Mouse (Mus musculus): Measurements from ENCODE around the gene Slc26a1. TPM values are rescaled to one million over a fixed set of nuclear protein-coding genes. Genes with fewer than 3 reads are reported as not detected.
"Not testable (repeated sequence)": the region's sequence is repeated elsewhere in the genome, so short reads cannot be mapped to it uniquely, and the experiment has no call there.

Gene Slc26a1
- polyA plus RNA-seq, 1 experiment from 2014 or later, result 2.2 TPM

DNA sequence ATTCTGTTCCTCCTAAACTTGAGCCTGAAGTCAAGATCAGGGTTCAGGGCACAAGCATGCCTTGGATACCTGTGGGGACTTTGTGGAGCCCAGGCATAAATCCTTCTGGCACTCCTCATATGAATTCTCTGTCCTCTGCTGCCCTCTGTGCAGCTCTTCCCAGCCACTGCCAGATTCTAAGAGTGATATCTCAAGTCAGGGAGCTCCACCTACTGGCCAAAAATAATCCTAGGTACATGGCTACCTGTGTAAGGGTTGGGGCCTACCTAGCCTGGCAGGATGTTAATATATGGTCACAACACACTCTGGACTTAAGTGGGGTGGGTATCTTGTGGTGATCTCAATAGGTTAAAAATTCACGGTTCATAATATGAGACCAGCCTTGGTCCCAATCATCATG, 23.5 kb downstream of the Slc26a1 start:
- no peaks in the 10 kb centered on the region for H3K4me1 ChIP-seq (replicated peaks)
- H3K27me3 ChIP-seq, result no peaks in the 10 kb centered on the region
- H3K9me3 ChIP-seq, result no peaks in the 10 kb centered on the region
- no peak overlapping the region for H3K9ac ChIP-seq
- H3K4me2 ChIP-seq, result no peak overlapping the region
- no peak overlapping the region for H3K27ac ChIP-seq (replicated peaks)
- WGBS, result 59% methylated on average over 1 of the region's 1 CpGs
- no peak overlapping the region for H3K4me3 ChIP-seq
- peak; percentile 37 for ATAC-seq (ENCODE audit: low read depth)
- H3K36me3 ChIP-seq, result peaks cover 95% of the 10 kb centered on the region

DNA sequence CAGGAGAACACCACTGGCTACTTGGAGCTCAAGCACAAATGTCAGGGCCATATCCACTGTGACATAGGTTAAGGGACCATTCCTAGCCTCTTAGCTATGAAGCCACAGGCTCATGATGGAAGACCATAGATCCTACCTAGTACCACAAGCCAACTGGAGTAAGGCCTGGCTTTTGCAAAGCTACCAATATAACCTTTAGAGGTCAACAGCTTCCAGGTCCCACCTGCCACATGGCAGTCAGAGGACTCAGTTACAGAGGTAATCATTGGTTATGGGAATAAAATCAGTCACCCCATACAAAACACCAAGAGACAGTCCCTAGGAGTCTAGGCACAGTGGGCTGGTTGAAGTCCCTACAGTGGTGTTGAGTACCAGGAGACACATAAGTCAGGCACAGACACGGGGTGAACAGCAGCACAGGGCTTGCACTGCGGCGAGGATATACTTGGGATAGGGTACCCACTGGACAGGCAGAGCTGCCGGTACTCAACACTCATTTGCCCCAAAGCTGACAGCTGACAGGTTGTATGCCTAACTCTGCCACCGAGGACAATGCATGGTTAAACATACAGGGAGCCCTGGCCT, 24.1 kb downstream of the Slc26a1 start:
- Histone ChIP-seq H3K4me2 (no peak overlapping the region), H3K9me3 (no peaks in the 10 kb centered on the region), H3K9ac (no peak overlapping the region), H3K4me1 (replicated peaks) (no peaks in the 10 kb centered on the region), H3K27me3 (no peaks in the 10 kb centered on the region), H3K4me3 (no peak overlapping the region), H3K27ac (replicated peaks) (no peak overlapping the region), H3K36me3 (peaks cover 95% of the 10 kb centered on the region)
- 81% methylated on average over 5 of the region's 5 CpGs for WGBS
- ATAC-seq (ENCODE audit: low read depth), result 0 out of 2 replicates have a peak, but pooled peaks have one; percentile 33

DNA sequence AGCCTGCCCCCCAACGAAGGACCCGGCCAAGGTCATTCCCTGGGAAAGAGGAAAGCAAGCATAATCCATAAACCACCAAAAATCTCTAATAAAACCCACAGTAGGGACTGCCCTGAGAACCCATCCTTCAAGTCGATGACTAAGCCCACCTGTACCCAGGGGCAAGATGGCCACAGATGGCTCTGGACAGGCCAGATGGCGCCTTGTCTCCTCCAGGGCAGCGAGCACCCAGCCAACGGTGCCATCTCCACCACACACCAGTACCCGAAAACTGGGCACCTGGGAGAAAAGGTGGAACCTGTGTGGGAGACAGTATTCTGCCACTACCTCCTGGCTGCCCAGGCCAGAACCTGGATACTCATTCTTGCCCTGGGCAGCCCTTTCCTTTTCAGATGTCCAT, 25.0 kb downstream of the Slc26a1 start:
- Histone ChIP-seq H3K9ac (no peak overlapping the region), H3K4me2 (no peak overlapping the region), H3K9me3 (no peaks in the 10 kb centered on the region), H3K27me3 (no peaks in the 10 kb centered on the region), H3K4me3 (no peak overlapping the region), H3K36me3 (peaks cover 95% of the 10 kb centered on the region), H3K4me1 (replicated peaks) (no peaks in the 10 kb centered on the region), H3K27ac (replicated peaks) (no peak overlapping the region)
- no peak for ATAC-seq (ENCODE audit: low read depth)
- WGBS, result 91% methylated on average over 7 of the region's 7 CpGs

DNA sequence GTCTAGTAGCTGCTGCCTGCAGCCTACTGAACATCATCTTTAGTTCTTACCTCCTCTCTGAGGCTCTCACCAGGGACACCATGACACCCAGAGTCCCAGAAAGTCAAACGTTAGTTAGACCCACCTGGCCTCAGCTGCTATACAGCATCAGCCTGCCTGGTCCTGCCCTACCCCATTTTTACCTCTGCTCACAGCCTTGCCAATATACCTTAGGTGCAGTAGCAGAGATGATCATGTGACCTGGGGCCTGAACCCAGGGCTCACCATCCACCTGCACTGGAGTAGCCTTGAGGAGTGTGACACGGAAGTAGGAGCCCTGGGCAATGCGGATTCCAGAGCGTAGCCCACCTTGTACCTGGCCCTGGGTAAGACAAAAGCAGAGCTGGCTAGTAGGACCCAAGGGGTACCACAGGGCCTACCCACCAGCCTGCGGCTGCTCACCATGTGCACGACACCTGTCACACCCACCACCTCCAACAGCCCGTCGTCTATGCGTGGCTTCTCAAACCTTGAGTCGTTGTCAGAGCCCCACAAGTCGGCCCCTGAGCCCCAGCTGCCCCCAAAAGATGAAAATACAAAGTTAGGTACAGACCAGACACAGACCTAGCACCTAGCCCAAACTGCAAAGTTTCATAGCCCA, 26.3 kb downstream of the Slc26a1 start:
- no peak overlapping the region for H3K4me3 ChIP-seq
- peaks cover 91% of the 10 kb centered on the region for H3K36me3 ChIP-seq
- no peak overlapping the region for H3K9ac ChIP-seq
- no peak for ATAC-seq (ENCODE audit: low read depth)
- no peak overlapping the region for H3K4me2 ChIP-seq
- H3K27me3 ChIP-seq, result no peaks in the 10 kb centered on the region
- WGBS, result 91% methylated on average over 11 of the region's 11 CpGs
- H3K27ac ChIP-seq (replicated peaks), result no peak overlapping the region
- H3K9me3 ChIP-seq, result no peaks in the 10 kb centered on the region
- no peaks in the 10 kb centered on the region for H3K4me1 ChIP-seq (replicated peaks)

DNA sequence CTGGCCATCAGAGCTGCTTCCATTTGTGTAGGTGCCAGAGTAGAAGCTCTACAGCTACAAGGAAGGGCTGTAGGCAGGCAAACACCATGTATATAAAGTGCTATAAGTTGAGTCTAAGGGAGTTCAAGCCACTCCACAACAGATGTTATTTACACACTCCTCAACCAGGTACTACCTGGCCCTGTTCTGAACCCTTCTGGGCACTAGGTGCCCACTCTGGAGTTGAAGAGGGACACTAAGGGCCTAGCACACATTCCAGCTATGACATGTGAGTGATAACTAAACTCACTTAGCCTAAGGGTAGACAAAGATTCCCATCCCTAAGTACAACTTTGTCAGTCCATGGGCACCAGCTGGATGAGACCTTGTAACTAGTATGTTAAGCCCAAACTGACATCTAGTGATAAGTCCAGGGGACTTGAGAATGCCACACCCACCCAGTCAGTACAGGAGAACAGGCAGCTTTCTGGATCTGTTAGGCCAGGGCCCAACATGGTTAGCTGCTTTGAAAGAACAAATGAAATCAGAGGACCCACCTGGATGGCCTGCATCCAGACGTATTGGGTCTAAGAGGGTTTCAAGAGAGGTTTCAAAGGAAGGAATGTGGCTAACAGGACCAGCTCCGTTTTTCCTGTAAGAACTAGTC, 27.4 kb downstream of the Slc26a1 start:
- no peaks in the 10 kb centered on the region for H3K4me1 ChIP-seq (replicated peaks)
- no peak overlapping the region for H3K27ac ChIP-seq (replicated peaks)
- WGBS, result 85% methylated on average over 2 of the region's 2 CpGs
- no peaks in the 10 kb centered on the region for H3K9me3 ChIP-seq
- peaks cover 91% of the 10 kb centered on the region for H3K36me3 ChIP-seq
- no peak overlapping the region for H3K4me3 ChIP-seq
- H3K27me3 ChIP-seq, result no peaks in the 10 kb centered on the region
- H3K4me2 ChIP-seq, result no peak overlapping the region
- H3K9ac ChIP-seq, result no peak overlapping the region
- no peak for ATAC-seq (ENCODE audit: low read depth)

DNA sequence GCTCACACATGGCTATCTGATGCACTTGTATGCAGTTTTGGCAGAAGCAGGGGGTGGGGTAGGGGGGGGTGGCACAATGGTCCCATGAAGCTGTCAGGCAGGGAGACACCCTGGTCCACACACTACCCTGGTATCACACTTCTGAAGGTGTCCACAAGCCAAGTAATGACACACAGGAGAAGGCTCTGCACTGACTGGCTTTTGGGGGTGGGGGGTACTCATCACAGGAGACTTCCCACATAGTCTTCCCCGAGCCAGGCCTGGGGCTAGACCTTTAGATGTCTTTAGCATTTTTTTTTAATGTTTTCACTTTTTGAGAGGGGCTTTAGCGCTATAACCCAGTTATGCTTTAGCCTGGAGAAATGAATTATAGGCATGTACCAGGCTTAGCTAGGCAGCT, 28.1 kb downstream of the Slc26a1 start:
- no peak overlapping the region for H3K9ac ChIP-seq
- 88% methylated on average over 2 of the region's 2 CpGs for WGBS
- H3K27ac ChIP-seq (replicated peaks), result no peak overlapping the region
- H3K9me3 ChIP-seq, result no peaks in the 10 kb centered on the region
- H3K27me3 ChIP-seq, result no peaks in the 10 kb centered on the region
- H3K36me3 ChIP-seq, result peaks cover 90% of the 10 kb centered on the region
- H3K4me2 ChIP-seq, result no peak overlapping the region
- no peak overlapping the region for H3K4me3 ChIP-seq
- no peak for ATAC-seq (ENCODE audit: low read depth)
- no peaks in the 10 kb centered on the region for H3K4me1 ChIP-seq (replicated peaks)

DNA sequence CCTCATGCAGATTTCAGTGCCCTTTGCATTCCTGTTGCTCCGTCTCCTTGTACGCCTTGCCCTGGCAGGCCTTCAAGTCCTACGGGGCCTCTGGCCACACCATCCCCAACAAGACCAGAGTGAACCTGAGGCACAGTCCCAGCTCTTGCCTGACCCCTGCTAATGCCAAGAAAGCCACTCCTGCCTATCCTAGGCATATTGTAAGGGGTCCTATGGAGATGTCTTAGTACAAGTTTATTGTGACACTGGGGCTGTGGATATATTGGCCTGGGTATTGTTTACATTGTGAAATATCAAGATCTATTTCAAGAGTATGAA, 29.1 kb downstream of the Slc26a1 start:
- H3K9ac ChIP-seq, result no peak overlapping the region
- H3K27ac ChIP-seq (replicated peaks), result no peak overlapping the region
- ATAC-seq (ENCODE audit: low read depth), result no peak
- H3K4me1 ChIP-seq (replicated peaks), result no peaks in the 10 kb centered on the region
- WGBS, result 90% methylated on average over 3 of the region's 3 CpGs
- H3K9me3 ChIP-seq, result no peaks in the 10 kb centered on the region
- peaks cover 86% of the 10 kb centered on the region for H3K36me3 ChIP-seq
- no peak overlapping the region for H3K4me3 ChIP-seq
- no peaks in the 10 kb centered on the region for H3K27me3 ChIP-seq
- no peak overlapping the region for H3K4me2 ChIP-seq

DNA sequence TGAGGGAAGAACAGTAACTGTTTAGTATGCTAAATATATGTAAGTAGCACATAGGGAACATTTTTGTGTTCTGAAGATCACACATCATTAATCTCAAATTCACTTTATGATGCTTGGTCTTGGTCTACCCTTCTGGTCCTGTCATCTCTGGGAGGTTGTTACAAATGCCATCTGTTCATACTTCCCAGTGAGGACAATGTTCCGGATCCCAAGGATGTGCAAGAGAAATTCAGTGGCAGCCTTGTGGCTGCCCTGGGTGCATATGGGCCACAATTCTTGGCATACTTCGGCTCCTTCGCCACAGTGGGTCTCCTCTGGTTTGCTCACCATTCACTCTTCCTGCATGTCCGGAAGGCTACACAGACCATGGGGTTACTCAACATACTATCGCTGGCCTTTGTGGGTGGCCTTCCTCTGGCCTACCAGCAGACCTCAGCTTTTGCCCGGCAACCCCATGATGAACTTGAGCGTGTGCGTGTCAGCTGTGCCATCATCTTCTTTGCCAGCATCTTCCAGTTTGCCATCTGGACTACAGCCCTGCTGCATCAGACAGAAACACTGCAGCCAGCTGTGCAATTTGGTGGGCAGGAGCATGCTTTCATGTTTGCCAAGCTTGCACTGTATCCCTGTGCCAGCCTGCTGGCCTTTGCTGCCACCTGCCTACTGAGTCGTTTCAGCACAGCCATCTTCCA, 29.6 kb downstream of the Slc26a1 start:
- ATAC-seq (ENCODE audit: low read depth), result no peak
- WGBS, result 88% methylated on average over 9 of the region's 9 CpGs

DNA sequence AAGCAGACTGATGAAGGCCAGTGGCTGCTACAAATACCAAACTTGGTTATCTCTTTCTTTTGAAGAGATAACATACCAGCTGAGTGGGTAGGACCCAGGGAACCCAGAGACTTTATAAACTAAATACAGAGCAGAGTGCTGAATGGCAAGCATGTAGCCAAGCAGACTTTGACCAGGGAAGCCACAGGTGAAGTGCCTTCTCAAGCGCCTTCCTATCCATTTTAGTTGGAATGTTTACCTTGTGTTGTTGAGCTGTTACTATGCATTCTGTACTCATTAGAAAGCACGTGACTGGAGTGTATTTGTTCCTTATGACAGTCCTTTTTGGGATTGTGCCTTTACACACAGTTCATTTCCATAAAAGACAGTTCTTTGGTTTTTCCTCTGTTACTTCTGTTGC, 31.7 kb downstream of the Slc26a1 start:
- no peak overlapping the region for H3K9ac ChIP-seq
- no peak overlapping the region for H3K4me3 ChIP-seq
- no peak overlapping the region for H3K27ac ChIP-seq (replicated peaks)
- ATAC-seq (ENCODE audit: low read depth), result no peak
- H3K27me3 ChIP-seq, result no peaks in the 10 kb centered on the region
- 84% methylated on average over 2 of the region's 2 CpGs for WGBS
- no peak overlapping the region for H3K4me2 ChIP-seq
- peaks cover 64% of the 10 kb centered on the region for H3K36me3 ChIP-seq
- H3K4me1 ChIP-seq (replicated peaks), result no peaks in the 10 kb centered on the region
- H3K9me3 ChIP-seq, result no peaks in the 10 kb centered on the region

More for the DNA sequence above, 29.6 kb downstream of the Slc26a1 start:
- no peak overlapping the region for H3K4me3 ChIP-seq
- no peak overlapping the region for H3K27ac ChIP-seq (replicated peaks)
- H3K4me1 ChIP-seq (replicated peaks), result no peaks in the 10 kb centered on the region
- H3K9me3 ChIP-seq, result no peaks in the 10 kb centered on the region
- no peak overlapping the region for H3K9ac ChIP-seq
- H3K27me3 ChIP-seq, result no peaks in the 10 kb centered on the region
- no peak overlapping the region for H3K4me2 ChIP-seq
- peaks cover 81% of the 10 kb centered on the region for H3K36me3 ChIP-seq

DNA sequence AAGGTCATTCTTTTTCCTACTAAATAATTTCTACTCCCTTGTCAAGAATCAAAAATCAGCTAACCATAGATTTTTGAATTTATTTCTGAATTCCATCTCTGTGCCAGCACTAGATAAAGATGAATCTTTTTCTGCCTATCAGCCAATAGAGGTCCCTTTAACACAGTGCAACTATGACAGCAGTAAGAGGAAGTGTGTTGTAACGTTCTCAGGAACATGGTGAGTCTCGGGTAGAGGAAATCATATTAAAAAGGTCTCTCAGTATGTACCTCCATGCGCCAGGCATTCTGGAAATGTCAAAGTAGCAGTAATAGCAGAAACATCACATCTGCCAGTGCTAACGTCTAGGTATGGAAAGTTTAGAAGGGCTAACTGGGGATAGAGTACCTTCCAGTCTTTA, 39.2 kb downstream of the Slc26a1 start:
- WGBS, result 79% methylated on average over 4 of the region's 4 CpGs
- Histone ChIP-seq H3K9ac (no peak overlapping the region), H3K27me3 (no peaks in the 10 kb centered on the region), H3K9me3 (no peaks in the 10 kb centered on the region), H3K4me1 (replicated peaks) (no peaks in the 10 kb centered on the region), H3K4me3 (no peak overlapping the region), H3K27ac (replicated peaks) (no peak overlapping the region), H3K36me3 (peaks cover 11% of the 10 kb centered on the region), H3K4me2 (no peak overlapping the region)
- ATAC-seq (ENCODE audit: low read depth), result no peak

DNA sequence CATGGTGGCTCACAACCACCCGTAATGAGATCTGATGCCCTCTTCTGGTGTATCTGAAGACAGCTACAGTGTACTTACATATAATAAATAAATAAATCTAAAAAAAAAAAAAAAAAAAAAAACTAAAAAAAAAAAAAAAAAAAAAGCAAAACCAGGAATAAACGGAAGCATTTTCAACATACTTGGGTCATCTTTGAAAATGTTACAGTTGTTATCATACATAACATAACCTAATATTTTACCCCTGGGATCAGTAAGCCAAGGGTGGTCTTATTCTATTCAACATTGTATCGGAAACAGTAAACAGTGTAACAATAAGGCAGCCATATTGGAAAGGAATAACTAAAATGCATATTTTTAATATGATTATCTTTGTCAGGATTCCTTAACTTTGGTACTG, 41.3 kb downstream of the Slc26a1 start:
- H3K27ac ChIP-seq (replicated peaks); H3K4me3 ChIP-seq; ATAC-seq (ENCODE audit: low read depth); H3K4me2 ChIP-seq; H3K4me1 ChIP-seq (replicated peaks); H3K9me3 ChIP-seq; H3K36me3 ChIP-seq; H3K27me3 ChIP-seq; H3K9ac ChIP-seq: not testable (repeated sequence)
- WGBS, result 85% methylated on average over 2 of the region's 3 CpGs

DNA sequence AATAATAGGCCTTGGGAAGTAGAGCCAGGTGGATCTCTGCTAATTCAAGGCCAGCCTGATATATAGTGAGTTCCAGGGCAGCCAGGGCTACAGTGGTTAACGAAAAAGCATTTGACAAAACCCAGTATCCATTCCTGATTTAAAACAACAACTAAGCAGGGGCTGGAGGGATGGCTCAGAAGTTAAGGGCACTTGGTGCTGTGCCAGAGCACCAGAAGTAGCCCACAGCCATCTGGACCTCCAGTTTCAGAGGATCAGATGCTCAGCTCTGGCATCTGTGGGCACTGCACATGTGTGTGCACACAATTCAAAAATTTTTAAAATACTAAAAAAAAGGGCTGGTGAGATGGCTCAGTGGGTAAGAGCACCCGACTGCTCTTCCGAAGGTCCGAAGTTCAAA, 41.7 kb downstream of the Slc26a1 start:
- Histone ChIP-seq H3K4me1 (replicated peaks) (peaks cover 11% of the 10 kb centered on the region), H3K27me3 (no peaks in the 10 kb centered on the region), H3K9me3 (no peaks in the 10 kb centered on the region), H3K36me3 (peaks cover 6% of the 10 kb centered on the region; the same call in 1 of the 2 replicates), H3K4me2 (no peak overlapping the region), H3K9ac (no peak overlapping the region), H3K4me3 (no peak overlapping the region), H3K27ac (replicated peaks) (no peak overlapping the region)
- WGBS, result 78% methylated on average over 4 of the region's 4 CpGs
- no peak for ATAC-seq (ENCODE audit: low read depth)

All from neural tube, embryonic 13.5 days (tissue).